Mouse (Mus musculus): ENCODE results near the gene Rnf168. TPM values are rescaled to one million over a fixed set of nuclear protein-coding genes. Genes with fewer than 3 reads are reported as not detected.

The Rnf168 gene
- polyA plus RNA-seq, 1 experiment from 2014 or later = 23.2 TPM

DNA sequence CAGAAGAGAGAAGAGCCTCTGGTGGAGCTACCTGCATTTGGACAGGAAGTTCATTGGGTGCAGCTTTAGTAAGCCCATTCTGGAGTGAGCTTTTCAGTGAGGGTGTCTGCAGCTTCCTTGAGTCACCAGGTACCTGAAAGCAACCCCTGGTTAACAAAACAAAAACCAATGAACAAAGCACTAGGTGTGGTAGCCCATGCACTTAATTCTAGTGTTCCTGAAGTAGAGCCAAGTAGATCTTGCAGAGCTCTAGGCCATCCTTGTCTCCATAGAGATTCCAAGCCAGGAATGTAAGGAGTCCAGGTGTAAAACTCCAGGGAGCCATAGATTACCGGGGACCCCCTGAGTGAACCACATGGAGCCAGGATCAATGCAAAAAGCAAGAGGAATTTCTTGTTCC is 25.8 kb downstream of the Rnf168 start:
- Histone ChIP-seq H3K4me3 (ENCODE audit: low read depth, low read length) (no peak overlapping the region), H3K27me3 (ENCODE audit: control insufficient read depth, insufficient read depth, low read length) (no peaks in the 10 kb centered on the region), H3K36me3 (ENCODE audit: control insufficient read depth, insufficient read depth, low read length) (peaks cover 10% of the 10 kb centered on the region; the same call in 1 of the 2 replicates), H3K4me1 (ENCODE audit: control insufficient read depth, insufficient read depth, low read length) (no peaks in the 10 kb centered on the region), H3K9me3 (ENCODE audit: control insufficient read depth, low read length) (no peaks in the 10 kb centered on the region), H3K4me2 (ENCODE audit: low read depth, low read length) (no peak overlapping the region), H3K27ac (ENCODE audit: low read depth, low read length) (no peak overlapping the region), H3K9ac (replicated peaks; ENCODE audit: low read depth, low read length) (no peak overlapping the region)
- no peak for ATAC-seq (ENCODE audit: low read depth)
- 32% methylated on average over 1 of the region's 1 CpGs for WGBS

DNA sequence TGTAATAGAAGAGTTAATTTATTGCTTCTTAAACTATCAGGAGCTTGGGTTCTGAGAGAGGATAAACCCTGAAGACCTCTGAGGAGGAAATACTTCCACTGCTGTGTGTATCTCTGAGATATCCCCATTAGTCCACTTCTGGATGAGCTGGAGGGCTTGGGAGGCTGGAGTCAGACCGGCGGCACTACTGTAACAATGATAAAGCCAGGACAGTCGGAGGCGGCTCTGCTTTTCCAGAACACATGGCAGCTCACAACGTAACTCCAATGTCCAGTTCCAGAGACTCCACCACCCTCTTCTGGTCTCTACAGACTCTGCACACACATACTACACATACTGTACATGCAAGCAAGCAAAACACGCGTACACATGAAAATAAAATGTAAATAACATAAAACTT is 26.6 kb downstream of the Rnf168 start:
- no peak for ATAC-seq (ENCODE audit: low read depth)
- Histone ChIP-seq H3K27ac (ENCODE audit: low read depth, low read length) (no peak overlapping the region), H3K9me3 (ENCODE audit: control insufficient read depth, low read length) (no peaks in the 10 kb centered on the region), H3K4me3 (ENCODE audit: low read depth, low read length) (no peak overlapping the region), H3K36me3 (ENCODE audit: control insufficient read depth, insufficient read depth, low read length) (peaks cover 2% of the 10 kb centered on the region; the same call in 1 of the 2 replicates), H3K4me2 (ENCODE audit: low read depth, low read length) (no peak overlapping the region), H3K27me3 (ENCODE audit: control insufficient read depth, insufficient read depth, low read length) (no peaks in the 10 kb centered on the region), H3K4me1 (ENCODE audit: control insufficient read depth, insufficient read depth, low read length) (no peaks in the 10 kb centered on the region), H3K9ac (replicated peaks; ENCODE audit: low read depth, low read length) (no peak overlapping the region)
- 94% methylated on average over 7 of the region's 7 CpGs for WGBS

GRCm38 (mm10) chr16:32311970-32312369 is 34.7 kb downstream of the Rnf168 start:
- no peak overlapping the region for H3K4me3 ChIP-seq (ENCODE audit: low read depth, low read length)
- no peaks in the 10 kb centered on the region for H3K9me3 ChIP-seq (ENCODE audit: control insufficient read depth, low read length)
- no peak overlapping the region for H3K9ac ChIP-seq (replicated peaks; ENCODE audit: low read depth, low read length)
- WGBS = 73% methylated on average over 4 of the region's 4 CpGs
- H3K27me3 ChIP-seq (ENCODE audit: control insufficient read depth, insufficient read depth, low read length) = no peaks in the 10 kb centered on the region
- no peaks in the 10 kb centered on the region for H3K36me3 ChIP-seq (ENCODE audit: control insufficient read depth, insufficient read depth, low read length)
- ATAC-seq (ENCODE audit: low read depth) = no peak
- no peak overlapping the region for H3K4me2 ChIP-seq (ENCODE audit: low read depth, low read length)
- no peak overlapping the region for H3K27ac ChIP-seq (ENCODE audit: low read depth, low read length)
- no peaks in the 10 kb centered on the region for H3K4me1 ChIP-seq (ENCODE audit: control insufficient read depth, insufficient read depth, low read length)

DNA sequence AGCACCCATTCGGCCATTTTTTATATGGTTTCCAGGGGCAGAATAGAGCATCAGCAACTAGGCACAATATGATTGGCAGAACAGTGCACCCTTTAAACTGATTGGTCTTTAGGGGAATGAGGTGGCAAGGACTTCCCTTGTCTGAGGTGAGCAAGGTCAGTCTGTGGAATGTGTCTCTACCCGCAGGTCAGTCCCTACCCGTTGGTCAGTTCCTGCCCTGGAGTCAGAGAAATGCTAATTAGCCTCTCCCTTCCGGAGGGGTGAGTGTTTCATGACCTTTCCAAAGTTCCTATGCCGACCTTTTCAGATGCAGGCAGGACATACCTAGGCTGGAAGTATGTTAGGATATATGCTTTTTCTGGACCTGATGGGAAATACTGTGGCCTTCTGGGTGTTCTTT is 35.1 kb downstream of the Rnf168 start:
- Histone ChIP-seq H3K4me3 (ENCODE audit: low read depth, low read length) (no peak overlapping the region), H3K36me3 (ENCODE audit: control insufficient read depth, insufficient read depth, low read length) (no peaks in the 10 kb centered on the region), H3K4me1 (ENCODE audit: control insufficient read depth, insufficient read depth, low read length) (no peaks in the 10 kb centered on the region), H3K27ac (ENCODE audit: low read depth, low read length) (no peak overlapping the region), H3K9me3 (ENCODE audit: control insufficient read depth, low read length) (no peaks in the 10 kb centered on the region), H3K4me2 (ENCODE audit: low read depth, low read length) (no peak overlapping the region), H3K9ac (replicated peaks; ENCODE audit: low read depth, low read length) (no peak overlapping the region), H3K27me3 (ENCODE audit: control insufficient read depth, insufficient read depth, low read length) (no peaks in the 10 kb centered on the region)
- no peak for ATAC-seq (ENCODE audit: low read depth)
- 58% methylated on average over 5 of the region's 5 CpGs for WGBS

GRCm38 (mm10) chr16:32312859-32313258 is 35.6 kb downstream of the Rnf168 start:
- no peak overlapping the region for H3K4me2 ChIP-seq (ENCODE audit: low read depth, low read length)
- 79% methylated on average over 4 of the region's 4 CpGs for WGBS
- no peak overlapping the region for H3K9ac ChIP-seq (replicated peaks; ENCODE audit: low read depth, low read length)
- H3K4me1 ChIP-seq (ENCODE audit: control insufficient read depth, insufficient read depth, low read length) = no peaks in the 10 kb centered on the region
- no peak overlapping the region for H3K27ac ChIP-seq (ENCODE audit: low read depth, low read length)
- no peaks in the 10 kb centered on the region for H3K36me3 ChIP-seq (ENCODE audit: control insufficient read depth, insufficient read depth, low read length)
- no peaks in the 10 kb centered on the region for H3K27me3 ChIP-seq (ENCODE audit: control insufficient read depth, insufficient read depth, low read length)
- no peak overlapping the region for H3K4me3 ChIP-seq (ENCODE audit: low read depth, low read length)
- H3K9me3 ChIP-seq (ENCODE audit: control insufficient read depth, low read length) = no peaks in the 10 kb centered on the region
- ATAC-seq (ENCODE audit: low read depth) = no peak

DNA sequence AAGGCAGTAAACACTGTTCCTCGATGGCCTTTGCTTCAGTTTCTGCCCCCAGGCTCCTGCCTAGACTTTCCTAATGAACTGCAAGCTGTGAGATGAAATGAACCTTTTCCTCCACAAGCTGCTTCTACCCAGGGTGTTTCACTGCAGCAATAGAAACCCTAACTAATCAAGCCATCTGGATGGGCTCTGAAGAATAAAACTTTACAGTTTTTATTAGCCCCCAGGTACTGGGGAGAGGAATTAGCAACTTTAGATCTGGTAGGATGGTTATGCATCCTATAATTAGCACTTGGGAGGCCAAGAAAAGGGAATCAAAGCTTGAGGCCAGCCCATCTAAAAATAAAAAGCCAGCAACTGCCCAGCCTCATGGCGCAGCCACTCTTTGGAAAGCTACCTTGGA is 39.3 kb downstream of the Rnf168 start:
- H3K9ac ChIP-seq (replicated peaks; ENCODE audit: low read depth, low read length) = no peak overlapping the region
- no peak overlapping the region for H3K27ac ChIP-seq (ENCODE audit: low read depth, low read length)
- ATAC-seq (ENCODE audit: low read depth) = no peak
- H3K4me2 ChIP-seq (ENCODE audit: low read depth, low read length) = no peak overlapping the region
- H3K27me3 ChIP-seq (ENCODE audit: control insufficient read depth, insufficient read depth, low read length) = no peaks in the 10 kb centered on the region
- H3K4me1 ChIP-seq (ENCODE audit: control insufficient read depth, insufficient read depth, low read length) = no peaks in the 10 kb centered on the region
- 42% methylated on average over 2 of the region's 2 CpGs for WGBS
- no peaks in the 10 kb centered on the region for H3K9me3 ChIP-seq (ENCODE audit: control insufficient read depth, low read length)
- H3K4me3 ChIP-seq (ENCODE audit: low read depth, low read length) = no peak overlapping the region
- H3K36me3 ChIP-seq (ENCODE audit: control insufficient read depth, insufficient read depth, low read length) = no peaks in the 10 kb centered on the region

GRCm38 (mm10) chr16:32323953-32324352 is 46.7 kb downstream of the Rnf168 start:
- Histone ChIP-seq H3K4me1 (ENCODE audit: control insufficient read depth, insufficient read depth, low read length) (no peaks in the 10 kb centered on the region), H3K9me3 (ENCODE audit: control insufficient read depth, low read length) (no peaks in the 10 kb centered on the region), H3K27me3 (ENCODE audit: control insufficient read depth, insufficient read depth, low read length) (no peaks in the 10 kb centered on the region), H3K9ac (replicated peaks; ENCODE audit: low read depth, low read length) (no peak overlapping the region), H3K36me3 (ENCODE audit: control insufficient read depth, insufficient read depth, low read length) (no peaks in the 10 kb centered on the region), H3K4me3 (ENCODE audit: low read depth, low read length) (no peak overlapping the region), H3K27ac (ENCODE audit: low read depth, low read length) (no peak overlapping the region), H3K4me2 (ENCODE audit: low read depth, low read length) (no peak overlapping the region)
- WGBS = 35% methylated on average over 7 of the region's 7 CpGs
- no peak for ATAC-seq (ENCODE audit: low read depth)

DNA sequence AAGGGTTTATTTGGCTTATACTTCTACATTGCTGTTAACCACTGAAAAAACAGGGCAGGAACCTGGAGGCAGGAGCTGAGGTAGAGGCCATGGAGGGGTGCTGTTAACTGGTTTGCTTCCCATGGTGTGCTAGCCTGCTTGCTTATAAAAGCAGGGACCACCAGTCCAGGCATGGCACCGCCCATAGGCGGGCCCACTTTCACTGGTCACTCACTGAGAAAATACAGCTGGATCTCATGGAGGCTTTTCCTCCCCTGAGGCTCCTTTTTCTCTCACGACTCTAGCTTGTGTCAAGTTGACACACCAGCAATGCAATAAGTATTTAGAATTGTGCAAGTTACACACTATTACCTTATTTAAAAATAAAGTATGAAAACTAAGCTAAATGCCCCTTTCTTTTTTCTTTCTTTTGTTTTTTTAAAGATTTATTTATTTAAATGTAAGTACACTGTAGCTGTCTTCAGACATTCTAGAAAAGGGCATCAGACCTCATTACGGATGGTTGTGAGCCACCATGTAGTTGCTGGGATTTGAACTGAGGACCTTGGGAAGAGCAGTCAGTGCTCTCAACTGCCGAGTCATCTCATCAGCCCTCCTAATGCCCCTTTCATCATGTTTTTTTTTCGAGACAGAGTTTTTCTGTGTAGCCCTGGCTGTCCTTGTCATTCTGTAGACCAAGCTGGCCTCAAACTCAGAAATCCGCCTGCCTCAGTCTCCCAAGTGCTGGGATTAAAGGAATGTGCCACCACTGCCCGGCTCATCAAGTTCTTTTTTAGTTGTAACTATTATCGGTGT is 53.8 kb downstream of the Rnf168 start:
- Histone ChIP-seq H3K27me3 (ENCODE audit: control insufficient read depth, insufficient read depth, low read length) (no peaks in the 10 kb centered on the region; the same call in 1 of the 2 replicates), H3K9ac (replicated peaks; ENCODE audit: low read depth, low read length) (no peak overlapping the region), H3K4me1 (ENCODE audit: control insufficient read depth, insufficient read depth, low read length) (peaks cover 3% of the 10 kb centered on the region; the same call in 1 of the 2 replicates), H3K27ac (ENCODE audit: low read depth, low read length) (no peak overlapping the region), H3K9me3 (ENCODE audit: control insufficient read depth, low read length) (no peaks in the 10 kb centered on the region), H3K36me3 (ENCODE audit: control insufficient read depth, insufficient read depth, low read length) (no peaks in the 10 kb centered on the region), H3K4me3 (ENCODE audit: low read depth, low read length) (peak overlapping the region; percentile 99; the same call in 1 of the 2 replicates), H3K4me2 (ENCODE audit: low read depth, low read length) (peak overlapping the region; percentile 33)
- WGBS = 57% methylated on average over 9 of the region's 9 CpGs
- no peak for ATAC-seq (ENCODE audit: low read depth)

DNA sequence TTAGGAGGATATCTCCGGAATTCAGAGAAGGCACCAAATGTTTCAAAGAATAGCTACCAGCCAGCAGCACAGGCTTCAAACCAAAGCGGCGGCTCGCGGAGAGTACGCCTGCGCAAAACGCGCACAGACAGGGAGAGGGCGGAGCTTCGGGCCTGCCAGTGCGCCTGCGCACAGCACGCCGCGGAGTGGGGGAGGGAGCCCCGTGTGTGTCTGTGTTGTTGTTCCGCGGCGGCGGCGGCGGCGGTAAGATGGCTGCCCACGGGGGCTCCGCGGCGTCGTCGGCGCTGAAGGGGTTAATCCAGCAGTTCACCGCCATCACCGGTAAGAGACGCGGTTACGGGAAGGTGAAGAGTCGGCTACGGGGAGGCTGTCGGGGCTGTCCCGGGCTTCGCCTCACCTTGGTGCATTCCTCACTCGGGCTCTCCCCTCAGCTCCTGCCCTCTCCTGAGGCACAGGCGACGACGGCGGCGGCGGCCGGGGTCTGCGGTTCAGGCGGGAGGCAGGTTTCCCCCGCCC is 54.8 kb downstream of the Rnf168 start, which contains the start of gene Ubxn7:
TSS of gene Ubxn7 (plus strand) at position 218 of the 516 bp plus-strand sequence.
- Histone ChIP-seq H3K4me3 (ENCODE audit: low read depth, low read length) (peak within 1 kb of the TSS; percentile 99), H3K4me1 (ENCODE audit: control insufficient read depth, insufficient read depth, low read length) (peaks cover 3% of the 10 kb centered on the region; the same call in 1 of the 2 replicates), H3K9ac (replicated peaks; ENCODE audit: low read depth, low read length) (peak within 1 kb of the TSS; percentile 96), H3K27ac (ENCODE audit: low read depth, low read length) (peak within 1 kb of the TSS; percentile 95), H3K9me3 (ENCODE audit: control insufficient read depth, low read length) (no peaks in the 10 kb centered on the region), H3K27me3 (ENCODE audit: control insufficient read depth, insufficient read depth, low read length) (no peaks in the 10 kb centered on the region; the same call in 1 of the 2 replicates), H3K36me3 (ENCODE audit: control insufficient read depth, insufficient read depth, low read length) (no peaks in the 10 kb centered on the region), H3K4me2 (ENCODE audit: low read depth, low read length) (peak within 1 kb of the TSS; percentile 42)
- peak; percentile 97 for ATAC-seq (ENCODE audit: low read depth)
- 0% methylated on average over 46 of the region's 52 CpGs for WGBS
